Mouse (Mus musculus) kidney, adult 2 months (tissue): ENCODE results near the gene Usp17la.
"Not testable (repeated sequence)": the region's sequence is repeated elsewhere in the genome, so short reads cannot be mapped to it uniquely, and the experiment has no call there.

Experiments used
- CTCF ChIP-seq: fragments of 200-500 bp; conservative IDR thresholded peaks from 2 replicates; pipeline ENCODE4 v1.5.1; 2011; ENCODE audit warnings: low read depth, mild to moderate bottlenecking, control low read depth, low read length, moderate library complexity, mixed read lengths; ENCODE audit not compliant: insufficient read depth, insufficient read length
- POLR2A ChIP-seq: fragments of 200-500 bp; IDR thresholded peaks from one replicate; pipeline ENCODE4 v1.6.1; 2011; ENCODE audit warnings: low read depth, low read length, control low read depth

GRCm38 (mm10) chr7:104851546-104851945 is 5.3 kb upstream of the Usp17la start:
- not testable (repeated sequence) for TF ChIP-seq POLR2A, CTCF
